Mouse (Mus musculus): ENCODE measurements around the gene Parvg.
A peak's percentile ranks its signal among the peaks of the same experiment; 100 is the strongest.

Parvg gene

DNA sequence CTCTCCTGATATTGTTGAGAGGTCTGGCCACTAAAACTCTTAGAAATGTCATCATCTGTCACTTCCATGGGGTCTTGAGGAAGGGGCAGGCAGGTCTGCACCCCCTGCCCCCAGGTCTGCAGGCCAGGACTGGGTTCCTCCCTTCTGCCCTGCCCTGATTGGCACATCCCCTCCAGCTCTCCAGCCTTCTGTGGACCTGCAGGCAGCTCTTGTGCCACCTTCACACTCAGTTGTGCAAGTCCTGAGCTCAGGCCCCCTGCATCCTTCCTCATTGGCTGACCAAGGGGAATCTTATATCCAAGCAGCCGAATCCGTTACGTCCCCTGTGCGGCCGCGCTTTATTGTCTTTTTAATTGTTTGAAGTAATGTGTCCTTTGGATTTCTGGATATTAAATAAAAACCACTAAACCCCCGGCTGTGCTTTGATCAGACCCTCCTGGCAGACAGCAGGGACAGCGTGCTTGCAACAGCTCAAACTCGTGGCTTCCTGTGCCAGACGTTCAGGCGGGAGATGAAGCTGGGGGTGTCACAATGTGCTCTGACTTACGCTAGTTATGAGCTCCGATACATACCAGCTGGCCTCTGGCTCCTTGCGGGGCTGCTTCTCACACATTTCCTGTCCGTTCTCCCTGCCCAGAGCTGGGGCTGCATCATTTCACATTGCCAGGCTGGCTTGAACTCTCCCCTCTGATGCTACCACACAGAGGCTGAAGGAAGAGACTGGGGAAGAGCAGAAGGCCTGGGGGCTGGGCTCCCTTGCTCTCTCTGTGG lies 8.4 kb upstream of the Parvg start:
- DNase-seq (ENCODE audit: low read depth, low spot score) = no peak

DNA sequence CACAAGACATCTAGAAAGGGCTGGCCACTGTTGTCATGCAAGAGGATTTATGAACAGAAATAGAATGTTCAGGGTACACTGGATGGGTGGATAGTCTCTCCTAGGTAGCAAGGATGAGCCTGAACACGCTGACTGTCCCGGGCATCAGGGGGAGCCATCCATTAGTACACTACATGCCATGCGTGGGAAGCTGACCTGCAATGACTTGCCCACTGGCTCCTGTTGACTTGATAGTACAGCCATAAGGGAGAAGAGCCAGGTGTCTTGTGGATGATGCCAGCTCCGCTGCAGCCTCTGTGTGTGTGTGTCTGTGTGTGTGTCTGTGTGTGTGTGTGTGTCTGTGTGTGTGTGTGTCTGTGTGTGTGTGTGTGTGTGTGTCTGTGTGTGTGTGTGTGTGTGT lies 4.4 kb upstream of the Parvg start:
- no peaks in the 10 kb centered on the region for H3K27me3 ChIP-seq (ENCODE audit: control insufficient read depth, insufficient read depth, low read length, poor library complexity, severe bottlenecking)
- DNase-seq (ENCODE audit: low read depth, low spot score) = no peak
- no peaks in the 10 kb centered on the region for H3K36me3 ChIP-seq (ENCODE audit: control insufficient read depth, insufficient read depth, low read length, poor library complexity, severe bottlenecking)

More for the DNA sequence above, 8.4 kb upstream of the Parvg start:
- H3K27me3 ChIP-seq (ENCODE audit: control insufficient read depth, insufficient read depth, low read length, poor library complexity, severe bottlenecking) = no peaks in the 10 kb centered on the region
- no peaks in the 10 kb centered on the region for H3K36me3 ChIP-seq (ENCODE audit: control insufficient read depth, insufficient read depth, low read length, poor library complexity, severe bottlenecking)

DNA sequence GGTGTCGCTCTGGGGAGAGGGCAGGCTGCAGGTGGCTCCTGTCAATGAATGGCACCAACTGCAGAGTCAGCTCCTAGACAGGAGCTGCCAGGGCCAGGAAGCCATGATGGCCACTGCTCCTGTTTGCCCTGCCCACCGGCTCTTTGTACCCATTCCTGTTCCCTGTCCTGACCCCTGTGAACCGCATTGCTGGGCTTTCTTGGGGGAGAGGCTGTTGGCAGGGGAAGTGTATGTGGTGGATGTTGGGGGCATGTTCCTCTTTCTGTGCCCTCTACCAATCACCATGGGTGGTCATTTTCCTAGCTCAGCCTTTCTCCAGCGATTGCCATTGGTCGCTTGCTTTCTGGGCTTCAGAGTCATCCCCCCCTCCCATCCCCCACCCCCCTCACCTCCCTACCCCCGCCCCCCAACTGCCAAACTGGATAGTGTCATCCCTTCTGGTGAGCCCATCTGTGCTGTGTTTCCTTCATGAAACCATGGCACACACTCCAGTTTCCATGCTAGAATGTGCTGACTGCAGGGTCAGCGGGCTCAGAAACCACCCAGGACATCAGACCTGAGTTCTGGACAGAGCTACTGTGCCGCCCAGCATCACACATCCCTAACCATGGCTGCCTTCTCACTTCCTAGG lies 2.2 kb upstream of the Parvg start:
- Histone ChIP-seq H3K36me3 (ENCODE audit: control insufficient read depth, insufficient read depth, low read length, poor library complexity, severe bottlenecking) (no peaks in the 10 kb centered on the region), H3K27me3 (ENCODE audit: control insufficient read depth, insufficient read depth, low read length, poor library complexity, severe bottlenecking) (no peaks in the 10 kb centered on the region)
- DNase-seq (ENCODE audit: low read depth, low spot score) = no peak

DNA sequence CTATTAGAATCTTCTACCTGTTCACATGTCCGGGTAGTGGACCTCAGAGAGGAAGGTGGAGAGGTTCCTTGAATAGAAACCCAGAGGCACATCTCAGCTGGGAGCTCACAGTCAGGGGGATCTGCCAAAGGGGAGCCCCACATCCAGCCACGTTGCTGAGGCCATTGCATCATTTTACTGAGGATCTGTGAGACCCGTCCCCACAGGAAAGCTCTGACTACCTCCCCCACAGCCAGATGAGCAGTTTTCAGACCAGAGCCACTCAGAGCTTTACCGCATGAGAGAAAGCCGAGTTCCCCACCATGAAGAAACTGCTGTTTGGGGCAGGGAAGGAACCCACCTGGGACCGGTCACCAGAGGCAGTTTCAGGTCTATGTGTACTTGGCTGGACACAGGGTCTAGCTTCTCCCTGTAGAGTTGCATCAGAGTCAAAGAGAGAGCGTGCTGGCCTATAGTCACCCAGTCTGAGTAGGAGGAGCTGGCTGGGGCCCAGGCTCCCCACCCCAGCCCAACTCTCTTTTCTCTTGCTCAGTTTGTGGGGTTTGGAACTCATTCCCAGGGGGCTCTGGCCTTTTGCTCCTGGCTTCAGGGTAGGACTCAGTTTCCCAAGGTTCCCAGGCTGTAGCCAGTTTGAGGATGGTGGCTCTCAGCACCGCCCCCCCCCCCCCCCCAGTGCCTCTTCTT lies 1.2 kb downstream of the Parvg start:
- H3K27me3 ChIP-seq (ENCODE audit: control insufficient read depth, insufficient read depth, low read length, poor library complexity, severe bottlenecking) = no peaks in the 10 kb centered on the region
- peak; percentile 14 for DNase-seq (ENCODE audit: low read depth, low spot score)

DNA sequence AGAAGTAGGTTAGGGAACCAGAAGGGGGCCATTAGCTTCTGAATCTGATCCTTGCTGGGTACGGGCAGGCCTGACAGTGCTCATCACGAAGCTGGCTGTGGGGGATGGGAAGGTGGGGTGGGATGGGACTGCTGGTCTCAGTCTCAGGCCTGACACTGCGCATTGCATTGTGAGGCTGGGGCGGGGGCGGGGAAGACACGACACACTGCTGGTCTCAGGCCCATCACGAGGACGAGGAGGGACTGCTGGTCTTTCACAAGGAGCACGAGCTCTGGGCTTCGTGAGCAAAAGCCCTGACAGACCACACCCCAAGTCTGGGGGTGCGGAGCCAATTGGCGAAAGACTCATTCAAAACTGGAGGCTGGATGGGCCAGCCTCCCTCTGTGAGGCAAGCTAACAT lies 1.9 kb downstream of the Parvg start:
- DNase-seq (ENCODE audit: low read depth, low spot score) = peak; percentile 41
- Histone ChIP-seq H3K36me3 (ENCODE audit: control insufficient read depth, insufficient read depth, low read length, poor library complexity, severe bottlenecking) (peaks cover 8% of the 10 kb centered on the region), H3K27me3 (ENCODE audit: control insufficient read depth, insufficient read depth, low read length, poor library complexity, severe bottlenecking) (no peaks in the 10 kb centered on the region)

More for the DNA sequence above, 1.2 kb downstream of the Parvg start:
- peaks cover 7% of the 10 kb centered on the region; the same call in 1 of the 2 replicates for H3K36me3 ChIP-seq (ENCODE audit: control insufficient read depth, insufficient read depth, low read length, poor library complexity, severe bottlenecking)

DNA sequence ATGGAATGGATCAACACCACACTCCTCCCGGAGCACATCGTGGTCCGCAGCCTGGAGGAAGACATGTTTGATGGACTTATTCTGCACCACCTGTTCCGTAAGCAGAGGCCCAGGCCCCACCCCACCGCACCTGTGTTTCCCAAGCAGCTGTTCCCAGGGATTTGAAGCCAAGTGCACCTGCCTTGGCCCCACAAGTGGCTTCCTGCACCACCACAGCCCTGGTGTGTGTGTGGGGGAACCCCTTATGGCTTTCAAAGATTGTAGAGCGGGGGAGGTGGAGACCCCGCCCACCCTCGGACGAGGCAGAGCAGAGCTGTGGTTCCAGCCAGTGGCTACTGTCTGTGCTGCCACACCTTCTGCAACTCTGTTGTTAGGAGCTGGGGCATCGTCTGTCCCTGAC lies 5.0 kb downstream of the Parvg start:
- no peaks in the 10 kb centered on the region for H3K27me3 ChIP-seq (ENCODE audit: control insufficient read depth, insufficient read depth, low read length, poor library complexity, severe bottlenecking)
- peaks cover 8% of the 10 kb centered on the region for H3K36me3 ChIP-seq (ENCODE audit: control insufficient read depth, insufficient read depth, low read length, poor library complexity, severe bottlenecking)
- no peak for DNase-seq (ENCODE audit: low read depth, low spot score)

DNA sequence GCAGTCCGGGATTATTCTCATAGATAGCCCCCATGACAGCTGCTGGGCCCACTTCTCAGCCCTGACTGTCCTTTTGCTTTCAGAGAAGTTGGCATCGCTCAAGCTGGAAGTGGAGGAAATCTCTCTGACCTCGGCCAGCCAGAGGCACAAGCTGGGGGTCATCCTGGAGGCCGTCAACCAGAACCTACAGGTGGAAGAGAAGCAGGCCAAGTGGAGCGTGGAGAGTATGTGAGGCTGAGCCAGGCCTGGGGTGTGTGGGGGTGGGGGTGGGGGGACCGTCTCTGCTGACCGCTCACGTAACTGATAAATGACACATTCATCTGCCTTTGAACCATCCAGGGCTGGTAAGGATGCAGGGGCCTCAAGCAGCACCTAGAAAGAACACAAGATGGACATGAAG lies 6.1 kb downstream of the Parvg start:
- DNase-seq (ENCODE audit: low read depth, low spot score) = no peak

DNA sequence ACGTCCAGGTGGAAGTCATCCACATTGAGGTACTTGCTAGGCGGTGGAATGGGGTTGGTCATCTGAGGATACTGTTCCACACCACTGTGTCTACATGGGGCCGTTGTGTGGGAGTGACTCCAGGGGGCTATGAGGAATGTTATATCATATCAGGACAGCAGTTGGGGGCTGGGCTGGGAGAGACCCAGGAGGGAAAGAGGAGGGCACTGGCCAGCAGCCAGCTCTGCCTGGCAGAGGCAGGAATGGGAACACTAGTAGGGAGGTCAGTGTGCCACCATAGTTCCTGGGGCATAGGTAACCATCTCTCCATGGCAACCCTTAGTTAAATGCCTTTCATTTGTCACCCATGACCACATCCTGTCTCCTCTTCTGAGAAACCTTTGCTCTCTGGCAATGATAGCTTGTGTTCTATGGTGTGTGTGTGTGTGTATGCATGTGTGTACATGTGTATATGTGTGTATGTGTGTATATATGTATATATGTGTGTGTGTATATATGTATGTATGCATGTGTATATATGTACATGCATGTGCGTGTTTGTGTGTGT lies 7.3 kb downstream of the Parvg start:
- Histone ChIP-seq H3K27me3 (ENCODE audit: control insufficient read depth, insufficient read depth, low read length, poor library complexity, severe bottlenecking) (no peaks in the 10 kb centered on the region), H3K36me3 (ENCODE audit: control insufficient read depth, insufficient read depth, low read length, poor library complexity, severe bottlenecking) (peaks cover 8% of the 10 kb centered on the region)
- DNase-seq (ENCODE audit: low read depth, low spot score) = no peak

More for the DNA sequence above, 6.1 kb downstream of the Parvg start:
- H3K36me3 ChIP-seq (ENCODE audit: control insufficient read depth, insufficient read depth, low read length, poor library complexity, severe bottlenecking) = peaks cover 8% of the 10 kb centered on the region
- no peaks in the 10 kb centered on the region for H3K27me3 ChIP-seq (ENCODE audit: control insufficient read depth, insufficient read depth, low read length, poor library complexity, severe bottlenecking)

DNA sequence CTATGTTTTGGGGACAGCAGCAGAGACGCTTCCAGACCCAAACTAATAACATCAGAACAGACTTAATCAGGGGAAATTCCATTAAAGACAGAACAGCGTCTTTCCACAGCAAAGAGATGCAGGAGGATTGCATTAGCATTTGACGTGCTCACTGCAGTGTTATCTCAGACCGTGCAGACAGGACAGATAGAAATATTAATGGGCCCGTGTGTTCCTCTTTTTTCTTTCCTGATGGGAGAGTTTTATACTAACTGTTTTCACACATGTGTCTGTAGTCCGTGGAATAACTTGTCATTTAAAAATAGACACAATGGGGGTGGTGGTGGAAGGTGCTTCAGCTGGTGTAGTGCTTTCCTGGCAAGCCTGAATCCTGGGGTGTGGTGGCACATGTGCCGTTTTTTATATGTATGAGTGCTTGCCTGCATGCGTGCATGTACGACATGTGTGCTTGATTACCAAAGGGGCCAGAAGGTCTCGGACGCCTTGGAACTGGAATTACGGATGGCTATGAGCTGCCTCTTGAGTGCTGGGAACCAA lies 12.5 kb downstream of the Parvg start:
- no peak for DNase-seq (ENCODE audit: low read depth, low spot score)
- Histone ChIP-seq H3K36me3 (ENCODE audit: control insufficient read depth, insufficient read depth, low read length, poor library complexity, severe bottlenecking) (peaks cover 10% of the 10 kb centered on the region), H3K27me3 (ENCODE audit: control insufficient read depth, insufficient read depth, low read length, poor library complexity, severe bottlenecking) (no peaks in the 10 kb centered on the region)

DNA sequence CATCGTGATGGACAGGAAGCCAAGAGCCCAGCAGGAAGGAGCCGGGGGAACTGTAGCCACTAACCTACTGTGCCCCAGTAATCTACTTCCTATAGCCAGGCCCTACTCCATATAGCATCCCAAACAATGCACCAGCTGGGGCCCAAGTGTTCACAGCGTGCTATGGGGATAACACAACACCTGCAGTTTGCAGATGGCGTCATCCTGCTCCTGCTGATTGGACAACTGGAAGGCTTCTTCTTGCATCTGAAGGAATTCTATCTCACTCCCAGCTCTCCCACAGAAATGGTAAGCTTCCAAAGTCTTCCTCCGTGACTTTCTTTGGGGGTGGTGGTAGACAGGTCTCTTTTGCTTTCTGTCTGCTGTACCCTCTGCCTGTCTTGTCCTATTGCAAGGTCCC lies 13.8 kb downstream of the Parvg start:
- Histone ChIP-seq H3K36me3 (ENCODE audit: control insufficient read depth, insufficient read depth, low read length, poor library complexity, severe bottlenecking) (peaks cover 20% of the 10 kb centered on the region), H3K27me3 (ENCODE audit: control insufficient read depth, insufficient read depth, low read length, poor library complexity, severe bottlenecking) (no peaks in the 10 kb centered on the region)
- DNase-seq (ENCODE audit: low read depth, low spot score) = no peak

DNA sequence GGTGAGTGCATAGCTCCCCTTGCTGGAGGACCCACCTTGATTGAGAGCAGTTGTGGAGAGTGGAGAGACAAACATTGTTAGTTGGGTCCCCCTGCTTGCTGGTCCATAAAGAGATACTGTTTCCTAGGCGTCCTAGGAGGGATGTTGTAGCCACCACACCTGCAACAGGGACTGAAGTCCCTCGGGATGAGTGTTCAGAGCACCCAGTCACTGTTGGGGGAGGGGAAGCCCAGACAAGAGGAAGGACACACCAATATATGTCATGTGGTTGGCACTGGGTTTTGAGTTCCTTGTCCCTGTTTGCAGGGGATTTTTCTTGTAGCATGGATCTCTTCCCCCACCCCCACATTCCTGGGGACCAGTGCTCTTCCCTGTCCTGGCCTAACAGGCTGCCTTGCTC lies 17.1 kb downstream of the Parvg start:
- Histone ChIP-seq H3K36me3 (ENCODE audit: control insufficient read depth, insufficient read depth, low read length, poor library complexity, severe bottlenecking) (peaks cover 26% of the 10 kb centered on the region), H3K27me3 (ENCODE audit: control insufficient read depth, insufficient read depth, low read length, poor library complexity, severe bottlenecking) (no peaks in the 10 kb centered on the region)
- DNase-seq (ENCODE audit: low read depth, low spot score) = peak; percentile 21

DNA sequence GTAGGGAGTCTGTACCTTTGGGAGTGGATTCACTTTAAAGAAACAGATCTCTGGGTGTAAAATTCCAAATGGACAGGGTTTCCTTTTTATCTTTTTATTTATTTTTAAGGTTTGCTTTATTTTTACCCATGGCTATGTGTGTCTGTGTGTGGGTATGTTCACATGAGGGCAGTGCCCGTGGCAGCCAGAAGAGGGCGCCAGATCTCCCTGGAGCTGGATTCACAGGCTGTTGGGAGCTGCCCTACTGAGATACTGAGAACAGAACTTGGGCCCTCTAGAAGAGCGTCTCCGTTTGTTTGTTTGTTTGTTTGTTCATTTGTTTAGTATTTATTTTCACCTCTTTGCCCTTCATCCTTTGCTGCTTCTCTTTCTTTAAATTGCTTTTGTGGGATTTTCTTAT lies 24.9 kb downstream of the Parvg start:
- 0 out of 2 replicates have a peak, but pooled peaks cover 3% of the 10 kb centered on the region for H3K27me3 ChIP-seq (ENCODE audit: control insufficient read depth, insufficient read depth, low read length, poor library complexity, severe bottlenecking)
- DNase-seq (ENCODE audit: low read depth, low spot score) = peak; percentile 28
- H3K36me3 ChIP-seq (ENCODE audit: control insufficient read depth, insufficient read depth, low read length, poor library complexity, severe bottlenecking) = peaks cover 2% of the 10 kb centered on the region; the same call in 1 of the 2 replicates

DNA sequence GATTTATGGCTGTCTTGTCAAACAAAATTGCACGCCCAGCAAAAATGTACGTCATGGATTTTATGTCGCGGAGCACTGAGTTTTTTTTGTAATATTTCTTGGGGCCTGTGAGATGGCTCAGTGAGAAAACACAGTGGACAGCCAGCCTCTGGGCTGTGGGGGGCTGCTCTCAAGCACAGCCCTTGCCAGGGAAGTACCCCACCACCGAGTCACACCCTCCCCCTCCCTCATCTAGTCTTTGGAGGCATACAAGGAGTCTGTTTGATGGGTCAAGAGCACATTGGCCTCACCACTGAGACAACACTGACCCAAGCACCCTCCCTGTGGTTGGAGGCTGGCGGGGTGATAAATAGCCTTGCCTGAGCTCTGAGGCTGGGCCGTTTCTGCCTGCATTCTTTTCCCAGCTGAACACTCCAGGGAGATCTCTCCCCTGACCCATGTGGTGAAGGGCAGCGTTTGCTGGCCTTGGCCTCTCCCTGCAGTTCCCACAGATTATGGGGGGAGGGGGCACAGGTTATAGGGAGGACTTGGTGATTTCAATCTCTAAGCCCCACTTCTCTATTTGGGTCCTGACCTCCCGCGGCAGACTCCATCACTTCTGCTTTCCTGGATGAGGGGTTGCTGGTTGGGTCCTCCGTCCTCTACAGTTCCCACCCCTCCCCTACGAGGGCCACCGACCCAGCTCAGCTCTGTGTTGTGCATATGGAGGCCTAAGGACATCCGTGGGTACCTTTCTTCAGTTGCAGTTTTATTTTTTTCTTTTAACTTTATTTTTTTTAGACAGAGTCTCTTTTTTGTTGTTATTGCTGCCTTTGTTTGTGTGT lies 26.3 kb downstream of the Parvg start:
- no peak for DNase-seq (ENCODE audit: low read depth, low spot score)
- H3K27me3 ChIP-seq (ENCODE audit: control insufficient read depth, insufficient read depth, low read length, poor library complexity, severe bottlenecking) = 0 out of 2 replicates have a peak, but pooled peaks cover 3% of the 10 kb centered on the region
- H3K36me3 ChIP-seq (ENCODE audit: control insufficient read depth, insufficient read depth, low read length, poor library complexity, severe bottlenecking) = no peaks in the 10 kb centered on the region; the same call in 1 of the 2 replicates

DNA sequence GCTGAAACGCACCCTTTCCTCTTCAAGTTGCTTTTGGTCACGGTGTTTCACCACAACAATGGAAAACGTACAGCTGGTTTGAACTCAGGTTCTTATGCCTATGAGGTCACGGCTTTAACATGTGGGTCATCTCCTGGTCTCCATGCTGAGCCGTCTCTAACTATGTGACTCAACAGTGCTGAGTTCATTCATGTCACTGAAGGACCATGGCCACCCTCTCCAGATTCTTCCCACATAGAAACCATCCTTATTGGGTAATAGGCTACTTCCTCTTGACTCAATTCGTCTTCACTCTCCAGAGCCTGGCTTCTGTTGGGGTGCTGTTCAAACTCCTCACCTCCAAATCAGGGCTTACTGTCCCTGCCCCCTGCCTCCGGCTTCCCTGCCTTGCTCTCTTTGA lies 27.5 kb downstream of the Parvg start:
- H3K36me3 ChIP-seq (ENCODE audit: control insufficient read depth, insufficient read depth, low read length, poor library complexity, severe bottlenecking) = no peaks in the 10 kb centered on the region; the same call in 1 of the 2 replicates
- no peak for DNase-seq (ENCODE audit: low read depth, low spot score)

More for the DNA sequence above, 27.5 kb downstream of the Parvg start:
- H3K27me3 ChIP-seq (ENCODE audit: control insufficient read depth, insufficient read depth, low read length, poor library complexity, severe bottlenecking) = 0 out of 2 replicates have a peak, but pooled peaks cover 3% of the 10 kb centered on the region

All from splenic B cell, adult 2 months (primary cell).